Mouse (Mus musculus): Measurements from ENCODE around the gene Tsks. TPM values are rescaled to one million over a fixed set of nuclear protein-coding genes. Genes with fewer than 3 reads are reported as not detected.

Tsks gene
- polyA plus RNA-seq (2014; fragmentation: Illumina TruSeq; extraction: RNeasy Lipid Tissue Mini Kit (QIAGEN cat#74804); ENCODE audit: low read depth, low replicate concordance): 11.2 TPM

DNA sequence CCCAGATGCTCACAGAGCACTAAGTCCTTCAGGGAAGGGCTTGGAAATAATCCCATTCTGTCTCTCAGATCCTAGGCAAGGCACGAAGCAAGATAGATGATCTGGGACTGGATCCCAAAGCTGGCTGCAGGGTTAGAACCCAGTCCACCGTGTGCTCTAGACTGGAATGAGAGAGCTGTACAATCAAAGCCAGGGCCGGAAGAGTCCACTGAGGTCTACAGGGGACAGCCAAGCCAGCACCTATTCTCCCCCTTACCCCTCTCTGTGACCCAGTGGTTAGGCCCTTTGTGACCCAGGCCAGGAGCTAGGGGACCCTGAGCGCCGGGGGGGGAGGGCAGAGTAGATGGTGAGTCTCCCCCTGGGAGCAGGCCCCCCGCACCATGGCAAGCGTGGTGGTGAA is at the start of gene Tsks:
TSS of gene Tsks (plus strand) at position 301 of the 400 bp plus-strand sequence.

DNA sequence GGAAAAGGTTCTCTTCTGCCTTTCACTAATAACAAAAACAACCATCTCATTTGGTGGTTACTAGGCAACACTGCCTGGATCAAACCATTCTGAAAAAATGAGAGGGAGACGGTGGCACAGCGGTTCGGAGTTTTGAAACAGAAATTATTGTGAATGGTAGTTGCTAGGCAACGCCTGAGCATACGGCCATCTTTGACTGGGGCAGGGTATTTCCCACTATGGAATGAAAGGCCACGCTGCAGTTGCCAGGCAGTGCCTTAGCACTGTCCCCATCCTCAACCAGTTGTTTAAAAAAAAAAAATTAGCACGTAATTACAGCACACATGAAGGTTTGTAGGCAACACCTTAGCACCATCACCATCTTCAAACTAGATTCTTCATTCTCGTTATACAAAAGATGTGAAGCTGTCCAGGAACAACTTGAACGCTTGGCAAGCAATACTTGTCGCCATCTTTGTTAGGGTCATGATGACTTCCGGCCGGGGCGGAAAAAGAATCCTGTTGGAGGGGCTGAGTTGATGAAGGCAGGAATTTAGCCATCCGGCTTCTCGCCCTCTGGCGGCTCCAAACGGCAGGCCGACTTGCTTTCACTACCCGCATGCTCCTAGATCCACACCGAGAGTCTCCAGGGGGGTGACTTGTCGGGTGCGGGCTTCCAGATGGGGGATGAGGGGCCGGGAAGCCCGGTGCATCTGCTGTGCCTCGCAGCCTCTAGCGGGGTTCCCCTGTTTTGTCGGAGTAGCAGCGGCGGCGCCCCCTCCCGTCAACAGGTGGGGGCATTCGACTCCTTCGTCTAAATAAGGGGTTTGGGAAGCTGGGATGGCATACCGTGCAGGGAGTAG is 47.2 kb upstream of the Tsks start, which contains the start of gene Fuz:
TSS of gene Fuz (plus strand) at position 487 of the 842 bp plus-strand sequence.

DNA sequence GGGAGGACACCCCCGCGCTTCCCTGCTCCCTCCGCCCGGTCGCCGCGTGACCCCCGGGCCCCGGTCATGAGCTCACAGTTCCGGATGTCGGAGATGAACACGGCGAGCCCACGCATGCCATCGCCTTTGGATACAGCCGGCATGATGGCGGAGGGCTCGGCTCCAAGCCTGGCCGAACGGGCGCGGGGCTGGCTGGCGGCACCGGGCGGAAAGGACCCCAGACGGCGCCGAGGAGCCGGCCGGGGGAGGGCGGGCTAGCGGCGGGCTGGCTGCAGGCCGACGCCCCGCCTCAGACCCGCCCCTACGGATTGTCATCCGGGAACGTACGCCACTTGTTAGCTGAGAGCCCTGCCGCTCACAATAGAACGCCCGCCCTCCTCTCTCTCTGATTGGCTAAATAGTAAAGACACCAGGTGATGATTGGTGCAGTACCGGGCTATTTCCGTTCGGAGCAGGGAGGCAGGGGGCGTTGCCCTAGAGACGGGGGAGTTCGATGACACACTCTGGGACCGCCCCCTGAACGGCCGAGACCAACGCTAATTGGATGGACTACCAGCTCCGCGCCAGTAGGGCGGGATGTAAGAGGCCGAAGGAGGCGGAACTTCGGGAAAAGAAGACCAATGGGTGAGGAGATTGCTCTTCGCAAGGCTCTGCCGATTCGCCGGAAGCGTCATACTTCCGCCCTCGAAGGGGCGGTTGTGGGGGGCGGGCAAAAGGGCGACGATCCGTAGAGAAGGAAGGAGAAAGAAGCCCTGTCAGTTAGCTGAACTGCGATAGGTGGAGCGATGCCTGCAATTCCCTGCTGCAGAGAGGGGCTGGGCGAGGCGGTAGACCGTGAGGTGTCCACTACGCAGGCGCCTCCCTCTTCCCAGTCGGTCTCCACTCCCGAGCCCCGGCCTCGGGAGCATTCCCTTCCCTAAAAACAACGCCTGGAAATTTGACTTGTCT is 13.5 kb upstream of the Tsks start, which contains the start of gene Ap2a1:
TSS of gene Ap2a1 (minus strand) at position 293 of the 948 bp plus-strand sequence.

DNA sequence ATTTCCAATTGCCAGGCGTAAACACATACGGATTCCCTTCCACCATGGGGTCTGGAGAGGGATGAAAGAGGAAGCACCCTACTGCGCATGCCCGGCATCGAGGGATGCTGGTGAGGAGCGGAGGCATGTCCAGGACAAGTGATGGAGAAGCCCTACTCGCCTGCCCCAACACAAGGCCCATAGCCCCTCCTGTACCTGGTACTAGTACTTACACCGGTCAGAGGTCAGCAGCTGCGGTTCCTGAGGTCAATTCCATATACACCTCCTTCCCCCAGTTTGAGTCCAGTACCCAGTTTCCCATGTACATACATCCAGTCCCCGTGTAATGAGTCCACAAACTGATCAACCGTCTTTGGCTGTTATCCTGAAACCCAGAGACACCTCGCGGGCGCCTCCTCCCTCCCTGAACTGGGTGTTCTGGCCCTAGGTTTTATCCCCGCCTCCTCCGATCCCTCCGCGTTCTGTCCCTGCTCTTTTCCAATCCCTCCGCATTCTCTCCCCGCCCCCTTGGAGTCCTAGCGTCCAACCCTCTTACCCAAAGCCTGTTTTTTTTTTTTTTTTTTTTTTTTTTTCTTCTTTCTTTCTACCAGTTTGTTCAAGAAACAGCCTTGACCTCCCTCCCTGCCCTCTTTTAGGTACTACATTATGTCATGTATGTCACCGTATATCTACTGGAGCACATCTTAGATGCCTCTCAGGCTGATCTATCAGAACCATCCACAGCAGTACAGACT is 31.5 kb downstream of the Tsks start, which contains the start of gene Cpt1c:
TSS of gene Cpt1c (minus strand) at position 469 of the 734 bp plus-strand sequence.

DNA sequence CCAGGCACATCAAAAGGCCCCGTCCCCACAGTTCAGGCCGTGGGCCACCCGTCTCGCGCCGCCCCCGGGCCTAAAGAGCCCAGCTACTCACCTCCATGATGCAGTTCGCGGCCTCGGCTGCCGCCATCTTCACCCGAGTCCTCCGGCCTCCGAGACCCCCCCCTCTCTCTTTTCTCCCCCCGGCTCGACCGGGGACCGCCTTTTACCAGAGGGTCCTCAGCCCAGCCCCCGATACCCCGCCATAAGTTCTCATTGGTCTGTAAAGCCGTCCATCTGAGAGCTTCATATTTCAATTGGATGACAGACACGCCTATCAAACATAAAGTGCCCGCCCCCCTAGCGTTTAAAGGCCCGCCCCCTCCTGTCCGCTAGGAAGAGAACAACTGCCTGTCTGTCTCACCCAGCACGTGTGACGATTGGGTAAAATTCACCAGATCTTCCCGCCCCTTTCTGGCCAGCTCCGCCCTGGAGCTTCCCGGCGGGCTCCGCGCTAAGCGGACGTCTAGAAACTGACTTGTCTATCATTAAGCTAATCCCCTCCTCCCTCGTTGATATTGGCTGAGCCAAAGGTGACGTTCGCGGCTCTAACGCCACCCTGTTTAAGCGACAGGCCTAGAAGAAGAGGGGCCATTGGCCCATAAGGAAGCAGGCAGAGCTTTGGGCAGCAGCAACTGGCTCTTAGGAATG is 43.3 kb downstream of the Tsks start, which contains the start of gene Prmt1:
TSS of gene Prmt1 (minus strand) at position 377 of the 687 bp plus-strand sequence.

DNA sequence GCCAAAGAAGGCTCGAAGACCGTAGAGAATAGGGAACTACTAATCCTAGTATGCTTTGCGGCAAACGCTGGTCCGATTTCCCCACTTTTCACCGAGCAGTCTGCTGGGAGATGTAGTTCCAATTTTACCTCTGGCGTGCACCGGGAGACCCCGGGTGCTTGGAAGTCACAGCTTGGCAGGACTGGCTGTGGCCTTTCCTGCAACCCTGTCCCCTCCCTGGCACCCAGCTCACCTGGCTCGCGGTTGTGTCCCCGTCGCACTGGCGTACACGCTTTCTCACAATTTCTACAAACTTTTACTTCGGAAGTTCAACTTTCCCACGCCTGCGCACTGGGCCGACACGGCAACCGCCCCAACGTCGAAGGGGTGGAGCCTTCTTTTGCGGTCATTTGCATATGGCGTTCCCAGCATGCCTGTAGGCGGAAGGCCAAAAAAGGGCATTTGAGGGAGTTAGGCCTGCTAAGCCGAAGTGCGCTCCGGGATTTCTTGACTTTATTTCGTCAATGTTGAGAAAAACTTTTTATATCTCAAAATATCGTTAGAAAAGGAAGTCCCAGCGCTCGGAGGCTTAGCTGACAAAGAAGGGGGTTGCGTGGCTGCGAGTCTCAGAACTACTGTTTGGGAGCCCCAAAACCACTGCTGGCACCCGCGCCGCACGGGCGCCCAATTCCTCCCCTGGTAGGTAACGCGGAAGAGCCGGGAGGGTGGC is 54.4 kb downstream of the Tsks start, which contains the start of gene Irf3:
TSS of gene Irf3 (plus strand) at position 418 of the 709 bp plus-strand sequence.

DNA sequence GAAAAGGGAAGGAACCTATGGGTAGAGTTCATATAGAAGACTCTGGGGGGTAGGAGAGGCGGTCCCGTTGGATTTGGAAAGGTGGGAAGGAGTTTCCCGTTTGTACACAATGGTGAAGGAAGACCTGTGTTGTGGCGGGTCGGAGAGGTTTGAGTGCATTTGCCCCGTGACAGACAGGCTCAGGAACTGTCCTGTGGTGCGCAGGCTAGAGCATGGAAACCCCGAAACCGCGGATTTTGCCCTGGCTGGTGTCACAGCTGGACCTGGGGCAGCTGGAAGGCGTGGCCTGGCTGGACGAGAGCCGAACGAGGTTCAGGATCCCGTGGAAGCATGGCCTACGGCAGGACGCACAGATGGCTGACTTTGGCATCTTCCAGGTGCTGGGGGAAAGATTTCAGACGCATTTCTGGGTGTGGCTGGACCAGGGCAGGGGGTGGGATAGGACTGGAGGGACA is 55.5 kb downstream of the Tsks start, which contains the start of gene Bcl2l12:
TSS of gene Bcl2l12 (minus strand) at position 212 of the 455 bp plus-strand sequence.

Other genes starting within 250 kb of the Tsks start
- 343 TPM for gene Izumo2, start 234.5 kb upstream of the Tsks start, polyA plus RNA-seq (2014; fragmentation: Illumina TruSeq; extraction: RNeasy Lipid Tissue Mini Kit (QIAGEN cat#74804); ENCODE audit: low read depth, low replicate concordance)
- 27.7 TPM for gene Vrk3, start 194.8 kb upstream of the Tsks start, polyA plus RNA-seq (2014; fragmentation: Illumina TruSeq; extraction: RNeasy Lipid Tissue Mini Kit (QIAGEN cat#74804); ENCODE audit: low read depth, low replicate concordance)
- gene Zfp473, start 192.2 kb upstream of the Tsks start, polyA plus RNA-seq (2014; fragmentation: Illumina TruSeq; extraction: RNeasy Lipid Tissue Mini Kit (QIAGEN cat#74804); ENCODE audit: low read depth, low replicate concordance): 3.0 TPM
- 15.5 TPM for gene Nup62, start 127.1 kb upstream of the Tsks start, polyA plus RNA-seq (2014; fragmentation: Illumina TruSeq; extraction: RNeasy Lipid Tissue Mini Kit (QIAGEN cat#74804); ENCODE audit: low read depth, low replicate concordance)
- 11.4 TPM for gene Il4i1, start 126.8 kb upstream of the Tsks start, polyA plus RNA-seq (2014; fragmentation: Illumina TruSeq; extraction: RNeasy Lipid Tissue Mini Kit (QIAGEN cat#74804); ENCODE audit: low read depth, low replicate concordance)
- gene Atf5, start 126.5 kb upstream of the Tsks start, polyA plus RNA-seq (2014; fragmentation: Illumina TruSeq; extraction: RNeasy Lipid Tissue Mini Kit (QIAGEN cat#74804); ENCODE audit: low read depth, low replicate concordance): 3.0 TPM
- gene Akt1s1, start 94.2 kb upstream of the Tsks start, polyA plus RNA-seq (2014; fragmentation: Illumina TruSeq; extraction: RNeasy Lipid Tissue Mini Kit (QIAGEN cat#74804); ENCODE audit: low read depth, low replicate concordance): 1.2 TPM
- gene Tbc1d17, start 94.1 kb upstream of the Tsks start, polyA plus RNA-seq (2014; fragmentation: Illumina TruSeq; extraction: RNeasy Lipid Tissue Mini Kit (QIAGEN cat#74804); ENCODE audit: low read depth, low replicate concordance): 0.98 TPM
- gene Pnkp, start 86.1 kb upstream of the Tsks start, polyA plus RNA-seq (2014; fragmentation: Illumina TruSeq; extraction: RNeasy Lipid Tissue Mini Kit (QIAGEN cat#74804); ENCODE audit: low read depth, low replicate concordance): 0.71 TPM
- 0.32 TPM for gene Ptov1, start 73.4 kb upstream of the Tsks start, polyA plus RNA-seq (2014; fragmentation: Illumina TruSeq; extraction: RNeasy Lipid Tissue Mini Kit (QIAGEN cat#74804); ENCODE audit: low read depth, low replicate concordance)
- 2.0 TPM for gene Med25, start 50.5 kb upstream of the Tsks start, polyA plus RNA-seq (2014; fragmentation: Illumina TruSeq; extraction: RNeasy Lipid Tissue Mini Kit (QIAGEN cat#74804); ENCODE audit: low read depth, low replicate concordance)
- 9.9 TPM for gene Fuz, start 47.1 kb upstream of the Tsks start, polyA plus RNA-seq (2014; fragmentation: Illumina TruSeq; extraction: RNeasy Lipid Tissue Mini Kit (QIAGEN cat#74804); ENCODE audit: low read depth, low replicate concordance)
- gene Ap2a1, start 13.7 kb upstream of the Tsks start, polyA plus RNA-seq (2014; fragmentation: Illumina TruSeq; extraction: RNeasy Lipid Tissue Mini Kit (QIAGEN cat#74804); ENCODE audit: low read depth, low replicate concordance): 104 TPM
- 9.3 TPM for gene Cpt1c, start 31.6 kb downstream of the Tsks start, polyA plus RNA-seq (2014; fragmentation: Illumina TruSeq; extraction: RNeasy Lipid Tissue Mini Kit (QIAGEN cat#74804); ENCODE audit: low read depth, low replicate concordance)
- gene Prmt1, start 43.4 kb downstream of the Tsks start, polyA plus RNA-seq (2014; fragmentation: Illumina TruSeq; extraction: RNeasy Lipid Tissue Mini Kit (QIAGEN cat#74804); ENCODE audit: low read depth, low replicate concordance): 8.0 TPM
- 18.4 TPM for gene Irf3, start 54.4 kb downstream of the Tsks start, polyA plus RNA-seq (2014; fragmentation: Illumina TruSeq; extraction: RNeasy Lipid Tissue Mini Kit (QIAGEN cat#74804); ENCODE audit: low read depth, low replicate concordance)
- gene Bcl2l12, start 55.5 kb downstream of the Tsks start, polyA plus RNA-seq (2014; fragmentation: Illumina TruSeq; extraction: RNeasy Lipid Tissue Mini Kit (QIAGEN cat#74804); ENCODE audit: low read depth, low replicate concordance): 1.5 TPM
- gene Scaf1, start 73.2 kb downstream of the Tsks start, polyA plus RNA-seq (2014; fragmentation: Illumina TruSeq; extraction: RNeasy Lipid Tissue Mini Kit (QIAGEN cat#74804); ENCODE audit: low read depth, low replicate concordance): 3.3 TPM
- gene Rras, start 74.8 kb downstream of the Tsks start, polyA plus RNA-seq (2014; fragmentation: Illumina TruSeq; extraction: RNeasy Lipid Tissue Mini Kit (QIAGEN cat#74804); ENCODE audit: low read depth, low replicate concordance): 1.8 TPM
- gene Prr12, start 109.7 kb downstream of the Tsks start, polyA plus RNA-seq (2014; fragmentation: Illumina TruSeq; extraction: RNeasy Lipid Tissue Mini Kit (QIAGEN cat#74804); ENCODE audit: low read depth, low replicate concordance): 0.24 TPM
- 4.6 TPM for gene Nosip, start 119.2 kb downstream of the Tsks start, polyA plus RNA-seq (2014; fragmentation: Illumina TruSeq; extraction: RNeasy Lipid Tissue Mini Kit (QIAGEN cat#74804); ENCODE audit: low read depth, low replicate concordance)
- gene Prrg2, start 119.5 kb downstream of the Tsks start, polyA plus RNA-seq (2014; fragmentation: Illumina TruSeq; extraction: RNeasy Lipid Tissue Mini Kit (QIAGEN cat#74804); ENCODE audit: low read depth, low replicate concordance): 2.7 TPM
- gene Rcn3, start 149.0 kb downstream of the Tsks start, polyA plus RNA-seq (2014; fragmentation: Illumina TruSeq; extraction: RNeasy Lipid Tissue Mini Kit (QIAGEN cat#74804); ENCODE audit: low read depth, low replicate concordance): not detected
- gene Fcgrt, start 160.6 kb downstream of the Tsks start, polyA plus RNA-seq (2014; fragmentation: Illumina TruSeq; extraction: RNeasy Lipid Tissue Mini Kit (QIAGEN cat#74804); ENCODE audit: low read depth, low replicate concordance): 1.4 TPM
- gene Rps11, start 181.2 kb downstream of the Tsks start, polyA plus RNA-seq (2014; fragmentation: Illumina TruSeq; extraction: RNeasy Lipid Tissue Mini Kit (QIAGEN cat#74804); ENCODE audit: low read depth, low replicate concordance): 157 TPM
- 133 TPM for gene Rpl13a, start 185.6 kb downstream of the Tsks start, polyA plus RNA-seq (2014; fragmentation: Illumina TruSeq; extraction: RNeasy Lipid Tissue Mini Kit (QIAGEN cat#74804); ENCODE audit: low read depth, low replicate concordance)
- gene Gm45713, start 193.0 kb downstream of the Tsks start, polyA plus RNA-seq (2014; fragmentation: Illumina TruSeq; extraction: RNeasy Lipid Tissue Mini Kit (QIAGEN cat#74804); ENCODE audit: low read depth, low replicate concordance): not detected
- gene Flt3l, start 193.2 kb downstream of the Tsks start, polyA plus RNA-seq (2014; fragmentation: Illumina TruSeq; extraction: RNeasy Lipid Tissue Mini Kit (QIAGEN cat#74804); ENCODE audit: low read depth, low replicate concordance): 1.5 TPM
- 10.2 TPM for gene Pih1d1, start 211.1 kb downstream of the Tsks start, polyA plus RNA-seq (2014; fragmentation: Illumina TruSeq; extraction: RNeasy Lipid Tissue Mini Kit (QIAGEN cat#74804); ENCODE audit: low read depth, low replicate concordance)
- gene Aldh16a1, start 211.4 kb downstream of the Tsks start, polyA plus RNA-seq (2014; fragmentation: Illumina TruSeq; extraction: RNeasy Lipid Tissue Mini Kit (QIAGEN cat#74804); ENCODE audit: low read depth, low replicate concordance): 1.1 TPM
- gene Slc17a7, start 220.7 kb downstream of the Tsks start, polyA plus RNA-seq (2014; fragmentation: Illumina TruSeq; extraction: RNeasy Lipid Tissue Mini Kit (QIAGEN cat#74804); ENCODE audit: low read depth, low replicate concordance): 2.7 TPM
- gene Gfy, start 236.4 kb downstream of the Tsks start, polyA plus RNA-seq (2014; fragmentation: Illumina TruSeq; extraction: RNeasy Lipid Tissue Mini Kit (QIAGEN cat#74804); ENCODE audit: low read depth, low replicate concordance): 3.5 TPM
- not detected for gene Pth2, start 237.8 kb downstream of the Tsks start, polyA plus RNA-seq (2014; fragmentation: Illumina TruSeq; extraction: RNeasy Lipid Tissue Mini Kit (QIAGEN cat#74804); ENCODE audit: low read depth, low replicate concordance)

Measured in testis, adult 10 weeks (tissue).